ENCODE assay signal across 18 mouse cellular contexts in the genomic region with DNA sequence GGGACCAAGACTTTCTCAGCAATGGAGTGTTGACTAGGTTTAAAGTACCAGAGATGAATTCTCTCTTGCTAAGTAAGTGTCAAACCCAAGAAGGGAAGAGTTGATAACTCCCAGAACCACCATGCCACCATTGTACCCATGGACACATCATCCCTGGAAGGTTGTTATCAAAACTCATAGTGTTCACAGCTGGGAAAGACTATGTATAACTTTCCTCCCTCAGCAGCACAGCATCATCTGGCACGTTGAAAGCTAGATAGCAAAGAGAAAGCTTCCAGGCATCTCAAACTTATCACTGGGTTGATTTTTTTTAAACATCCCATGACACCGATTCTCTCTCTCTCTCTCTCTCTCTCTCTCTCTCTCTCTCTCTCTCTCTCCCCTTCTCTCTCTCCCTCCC.
"Had no signal": no experiment of that assay in that cellular context is flagged by ENCODE, and none has a peak within 500 bp of the region (broad histone marks: within the 10 kb centered on the region; RNA-seq: fewer than 3 reads in every experiment).

No protein-coding gene starts in this region.

- H3K4me1 ChIP-seq: midbrain, embryonic 10.5 days; midbrain, embryonic 12.5 days had no signal

- H3K9ac ChIP-seq: lung, embryonic 14.5 days; midbrain, embryonic 12.5 days; neural tube, embryonic 13.5 days; neural tube, embryonic 15.5 days had no signal

- H3K9me3 ChIP-seq: midbrain, embryonic 10.5 days; midbrain, embryonic 12.5 days; neural tube, embryonic 13.5 days; neural tube, embryonic 15.5 days had no signal

- ATAC-seq: midbrain, embryonic 16.5 days had no signal

- H3K4me3 ChIP-seq: midbrain, embryonic 10.5 days; midbrain, embryonic 12.5 days; myocyte; neural tube, embryonic 13.5 days; neural tube, embryonic 15.5 days had no signal

- H3K27me3 ChIP-seq: midbrain, embryonic 12.5 days; neural tube, embryonic 13.5 days; neural tube, embryonic 15.5 days had no signal

- H3K27ac ChIP-seq: midbrain, embryonic 10.5 days; midbrain, embryonic 12.5 days; neural tube, embryonic 13.5 days; neural tube, embryonic 15.5 days had no signal

- H3K36me3 ChIP-seq: midbrain, embryonic 10.5 days; midbrain, embryonic 12.5 days; neural tube, embryonic 13.5 days; neural tube, embryonic 15.5 days had no signal

- DNase-seq: lung, adult 18-20 months; lung, embryonic 14.5 days; lung, postnatal 10 days; lung, postnatal 4 days; retina, postnatal 1 day; right cerebral cortex, adult 18-20 months; right cerebral cortex, postnatal 25 days; right cerebral cortex, postnatal 4 days; spleen, adult 18-20 months; thymus, adult 18-20 months; thymus, postnatal 14 days; thymus, postnatal 36 days had no signal

- H3K4me2 ChIP-seq: lung, embryonic 14.5 days; midbrain, embryonic 12.5 days; neural tube, embryonic 13.5 days; neural tube, embryonic 15.5 days had no signal
